Mouse (Mus musculus) embryonic fibroblast, embryonic 13.5 days (primary cell): ENCODE results near the gene Ppp1r14b.

ENCODE experiments used
- CTCF ChIP-seq: IDR thresholded peaks from 2 replicates; pipeline ENCODE4 v1.5.1; 2011; ENCODE audit warnings: mild to moderate bottlenecking, control low read depth, low read length, moderate library complexity, borderline replicate concordance; ENCODE audit not compliant: insufficient read depth
- POLR2A ChIP-seq: IDR thresholded peaks from 2 replicates; pipeline ENCODE4 v1.6.1; 2011; ENCODE audit warnings: low read depth, mild to moderate bottlenecking, control low read depth, low read length, moderate library complexity

- TF ChIP-seq CTCF = no peak
- no peak for TF ChIP-seq POLR2A
Measured at GRCm38 (mm10) chr19:6993011-6993770, 18.4 kb downstream of the Ppp1r14b start.
